Mouse (Mus musculus) spleen, adult 18-20 months (tissue): Measurements from ENCODE around the gene Plxdc1.
A peak's percentile ranks its signal among the peaks of the same experiment; 100 is the strongest.

Experiments
- DNase-seq, 2 experiments: peaks; one replicate each; pipeline ENCODE4 v3.0.0; 2022; ENCODE audit warnings: mixed read lengths in 2 of 2

Gene Plxdc1

DNA sequence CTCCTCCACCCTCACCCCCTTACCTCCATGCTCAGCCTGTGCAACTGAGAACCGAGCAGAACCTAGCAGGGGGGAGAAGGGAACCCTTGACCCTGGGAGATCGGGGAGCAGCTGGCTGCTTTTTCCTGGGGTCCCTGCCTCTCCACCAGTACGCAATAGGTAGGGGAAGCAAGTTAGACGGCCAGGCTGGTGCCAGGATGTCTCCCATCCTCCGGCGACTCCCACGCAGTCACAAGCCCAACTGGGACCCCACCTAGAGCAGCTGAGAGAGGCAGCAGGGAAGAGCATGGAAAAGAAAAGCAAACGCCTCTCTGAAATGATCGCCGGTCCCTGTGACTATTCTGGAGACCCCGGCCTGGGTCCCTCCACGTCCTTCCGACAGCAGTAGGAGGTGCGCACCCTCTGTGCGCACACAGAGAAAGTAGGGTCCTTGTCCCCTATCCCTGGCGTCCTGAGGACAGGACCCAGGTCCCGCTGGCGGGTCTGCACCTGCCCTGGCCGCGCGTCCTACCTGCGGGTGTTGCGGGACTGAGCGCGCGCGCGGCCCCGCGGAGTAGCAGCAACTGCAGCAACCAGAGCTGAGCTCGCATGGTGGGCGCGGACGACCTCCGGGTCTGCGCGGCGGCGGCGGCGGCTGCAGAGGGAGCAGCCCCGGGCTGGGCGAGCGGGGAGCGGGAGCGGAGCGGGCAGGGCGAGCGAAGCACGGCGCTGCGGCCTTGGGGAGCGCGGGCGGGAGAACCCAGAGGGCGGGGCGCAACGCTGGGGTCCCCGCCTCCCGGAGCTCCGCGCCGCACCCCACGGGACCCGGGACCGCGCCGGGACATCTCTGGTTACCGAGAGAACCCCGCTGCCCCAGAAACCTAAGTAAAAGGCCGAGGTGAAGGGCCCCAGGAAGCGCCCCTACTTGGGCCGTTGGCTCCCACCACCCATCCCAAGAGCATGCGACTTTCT lies at the start of gene Plxdc1:
Plxdc1 (minus strand) TSS at position 718 of the 951 bp plus-strand sequence.
- DNase-seq: peak in 1 of 2 experiments; percentile 53

DNA sequence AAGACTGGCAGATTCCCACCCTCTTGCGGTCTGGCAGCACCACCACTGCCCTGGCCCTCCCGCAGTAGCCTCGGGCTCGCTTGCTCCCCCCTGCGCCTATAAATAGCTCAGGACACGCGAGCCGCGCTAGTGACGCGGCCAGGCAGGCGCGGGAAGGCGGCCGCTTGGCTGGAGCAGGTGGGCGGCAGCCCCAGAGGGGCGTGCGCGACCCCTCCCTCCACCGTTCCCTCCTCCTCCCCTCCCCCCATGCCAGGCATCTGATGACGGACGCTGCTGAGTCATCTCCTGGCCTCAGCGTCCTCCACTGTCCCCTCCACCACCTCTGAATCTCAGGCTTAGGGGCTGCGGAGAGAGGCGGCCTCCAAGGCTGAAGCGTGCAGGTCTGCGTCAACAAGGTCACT lies 49.7 kb upstream of the Plxdc1 start:
- no peak for DNase-seq

DNA sequence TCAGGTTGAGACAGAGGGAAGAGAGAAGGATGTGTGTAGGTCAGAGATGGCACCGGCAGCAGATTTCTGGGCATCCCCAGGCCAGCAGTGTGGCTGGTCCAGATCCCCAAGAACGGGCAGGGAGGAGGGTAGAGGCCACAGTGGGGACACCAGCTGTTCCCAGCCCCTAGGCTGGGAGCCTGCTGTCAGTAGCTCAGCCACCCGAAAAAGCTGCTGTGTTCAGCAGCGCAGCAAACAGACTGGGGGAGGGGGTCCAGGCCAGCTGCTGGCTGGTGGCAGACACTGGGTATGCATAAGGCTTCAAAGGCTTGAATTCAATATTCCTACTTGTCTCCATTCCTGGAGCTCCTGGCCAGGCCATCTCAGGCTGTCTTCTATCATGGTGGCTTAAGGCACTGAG lies 48.6 kb upstream of the Plxdc1 start:
- no peak for DNase-seq

DNA sequence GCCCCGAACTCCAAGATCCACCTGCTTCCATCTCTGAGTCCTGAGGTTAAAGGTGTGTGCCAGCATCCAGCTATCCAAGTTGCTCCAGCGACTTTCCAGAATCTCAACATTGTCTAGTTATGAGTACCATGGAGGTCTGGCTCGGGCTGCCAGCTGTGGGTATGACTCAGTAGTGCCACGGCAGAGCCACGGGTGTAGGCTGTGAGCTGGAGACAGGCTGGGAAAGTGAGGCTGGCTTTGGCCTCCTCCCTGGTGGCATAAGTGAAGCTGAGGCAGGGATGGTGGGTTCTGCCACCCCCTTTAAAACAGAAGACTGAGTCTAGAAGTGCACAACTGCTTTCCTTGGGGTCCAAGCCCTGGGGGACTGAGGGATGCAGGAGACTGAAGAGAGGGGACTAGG lies 47.8 kb upstream of the Plxdc1 start:
- no peak for DNase-seq

DNA sequence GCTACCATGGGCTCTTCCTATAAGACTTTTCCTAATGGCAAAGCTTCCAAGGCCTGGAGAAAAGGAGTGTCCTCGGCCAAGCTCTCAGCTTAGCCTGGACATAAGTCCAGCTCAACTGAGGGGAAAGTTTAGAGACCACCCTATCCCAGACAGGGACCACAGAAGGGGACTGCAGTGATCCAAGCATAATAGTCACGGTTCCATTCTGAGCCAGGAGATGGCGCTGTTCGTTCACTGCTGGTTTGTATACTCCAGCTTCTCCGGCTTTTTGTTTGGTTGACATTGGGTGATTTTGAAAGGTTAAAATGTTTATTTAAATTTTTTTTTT lies 45.2 kb upstream of the Plxdc1 start:
- DNase-seq: peak; percentile 44 to 77

DNA sequence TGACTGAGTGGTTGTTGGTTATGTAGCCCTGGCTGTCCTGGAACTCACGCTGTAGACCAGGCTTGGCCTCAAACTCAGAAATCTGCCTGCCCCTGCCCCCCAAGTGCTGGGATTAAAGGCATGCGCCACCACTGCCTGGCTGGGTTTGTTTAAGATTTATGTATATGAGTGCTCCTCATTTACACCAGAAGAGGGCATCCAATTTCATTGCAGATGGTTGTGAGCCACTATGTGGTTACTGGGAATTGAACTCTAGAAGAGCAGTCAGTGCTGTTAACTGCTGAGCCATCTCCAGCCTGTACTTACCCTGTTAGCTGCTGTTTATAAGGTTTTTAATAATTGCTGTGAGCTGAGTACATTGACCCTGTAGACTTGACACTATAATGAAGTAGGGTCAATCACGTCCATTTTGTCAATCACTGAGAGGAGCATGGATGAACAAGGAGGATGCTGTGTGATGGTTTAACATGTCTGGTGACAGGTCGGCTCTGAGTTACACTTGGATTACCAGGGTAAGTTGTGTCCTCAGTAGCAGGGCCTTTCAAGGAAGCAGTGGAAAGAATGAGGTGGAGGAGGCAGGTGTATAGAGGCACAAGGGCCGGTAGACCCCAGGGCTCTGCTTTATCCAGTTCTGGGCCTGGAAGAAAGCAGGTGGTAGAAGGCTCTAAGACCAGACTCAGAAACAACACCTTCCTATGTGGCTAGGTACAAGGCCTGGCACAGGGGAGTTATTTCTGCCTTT lies 44.6 kb upstream of the Plxdc1 start:
- no peak for DNase-seq

DNA sequence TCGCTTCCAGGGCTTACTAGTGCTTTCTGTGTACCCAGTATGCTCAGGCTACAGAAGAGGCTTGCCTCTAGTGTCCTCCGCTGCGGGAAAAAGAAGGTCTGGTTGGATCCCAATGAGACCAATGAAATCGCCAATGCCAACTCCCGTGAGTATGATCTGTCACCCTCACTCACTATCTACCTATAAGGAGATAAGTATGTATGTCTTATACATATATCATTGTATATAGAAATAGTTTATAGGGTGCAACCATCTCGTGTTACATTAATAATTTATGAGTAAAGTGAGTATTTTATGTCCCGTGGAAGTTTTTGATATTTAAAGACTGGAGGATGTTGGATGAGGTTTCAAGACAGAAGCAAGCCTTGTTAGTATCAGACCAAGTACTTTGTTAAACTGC lies 41.5 kb upstream of the Plxdc1 start:
- DNase-seq: no peak

DNA sequence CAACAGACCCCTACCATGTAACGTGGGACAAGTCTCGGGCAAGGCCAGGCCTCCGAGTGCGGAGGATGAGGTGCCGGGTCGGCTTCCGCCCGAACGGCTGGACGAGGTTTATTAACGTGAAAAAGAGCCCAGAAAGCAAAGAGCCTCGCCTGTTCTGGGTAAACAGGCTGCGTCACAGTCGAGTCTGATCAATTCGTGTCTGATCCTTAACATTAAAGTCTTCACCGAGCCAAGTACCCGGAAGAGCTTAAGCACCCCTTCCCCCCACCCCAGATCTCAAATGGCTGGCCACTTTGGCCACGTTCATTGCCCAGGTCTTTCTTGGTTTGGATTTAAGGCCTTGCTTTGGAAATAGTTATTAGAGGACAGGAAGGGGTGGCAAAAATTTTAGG lies 41.0 kb upstream of the Plxdc1 start:
- peak in 1 of 2 experiments; percentile 45 for DNase-seq

DNA sequence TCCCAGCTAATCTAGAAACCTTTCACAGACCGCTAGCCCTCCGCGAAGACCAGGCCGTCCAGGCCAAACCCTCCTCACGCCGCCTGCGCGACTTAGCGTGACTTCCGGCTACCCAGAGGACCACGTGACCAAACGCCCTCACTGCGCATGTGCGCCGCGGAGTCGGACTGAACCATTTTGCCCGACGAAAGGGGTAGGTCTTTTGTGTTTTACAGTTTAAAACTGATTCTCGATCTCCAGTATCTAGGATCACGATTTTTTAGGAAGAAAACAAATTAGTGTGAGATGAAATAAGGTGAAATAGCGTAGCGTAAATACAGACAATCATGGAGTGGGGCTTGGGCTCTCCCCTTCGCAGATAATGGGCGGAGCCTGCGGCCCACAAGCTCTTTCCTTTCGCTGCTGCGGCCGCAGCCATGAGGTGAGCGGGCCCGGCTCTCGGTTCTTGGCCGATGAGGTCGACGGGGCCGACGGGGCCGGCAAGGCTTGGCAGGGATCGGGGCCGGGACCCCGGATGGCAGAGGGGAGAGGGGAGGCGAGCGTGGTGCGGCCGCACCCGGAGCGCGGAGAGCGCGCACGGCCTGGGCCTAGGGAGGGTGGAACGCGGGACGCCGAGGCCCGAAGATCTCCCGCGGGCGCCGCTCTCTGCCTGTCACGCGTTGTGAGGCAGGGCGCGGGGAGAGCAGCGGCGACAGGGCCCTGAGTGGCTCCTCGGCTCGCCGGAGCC lies 40.5 kb upstream of the Plxdc1 start, which contains the start of gene Rpl19:
Rpl19 (plus strand) TSS at position 141 of the 727 bp plus-strand sequence.
- DNase-seq: peak; percentile 82 to 90

DNA sequence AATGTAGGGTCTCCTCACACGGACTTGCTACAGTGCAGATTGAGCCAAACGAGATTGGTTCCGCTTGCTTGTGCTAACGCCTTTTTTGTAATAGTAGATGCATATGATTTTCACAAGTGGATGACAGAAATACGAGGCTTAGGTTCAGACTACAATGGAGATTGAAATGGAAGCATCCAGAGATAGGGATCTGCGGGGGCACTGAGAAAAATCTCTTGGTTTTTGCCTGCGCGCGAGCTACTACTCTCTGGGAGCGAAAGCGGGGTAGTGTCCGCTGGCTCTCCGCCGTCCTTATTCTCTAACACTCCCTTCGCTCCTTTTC lies 40.0 kb upstream of the Plxdc1 start:
- no peak for DNase-seq

DNA sequence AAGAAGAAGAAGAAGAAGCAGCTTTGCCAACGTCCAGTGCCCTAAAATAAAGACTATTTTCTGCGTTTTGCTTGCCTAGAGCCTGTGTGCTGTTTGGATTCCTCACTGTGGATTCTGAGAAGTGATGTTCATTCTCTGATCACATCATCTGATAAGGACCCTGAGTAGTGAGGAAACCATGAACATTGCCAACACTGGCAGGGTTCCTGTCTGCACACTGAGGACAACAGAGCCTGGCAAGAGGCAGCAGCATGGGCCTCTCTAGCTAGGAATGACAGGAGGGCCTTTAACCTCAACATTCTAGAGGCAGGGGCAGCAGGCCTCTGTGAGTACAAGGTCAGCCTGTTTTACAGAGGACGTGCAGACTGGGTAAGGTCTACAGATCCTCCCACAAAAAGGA lies 38.3 kb upstream of the Plxdc1 start:
- no peak for DNase-seq

DNA sequence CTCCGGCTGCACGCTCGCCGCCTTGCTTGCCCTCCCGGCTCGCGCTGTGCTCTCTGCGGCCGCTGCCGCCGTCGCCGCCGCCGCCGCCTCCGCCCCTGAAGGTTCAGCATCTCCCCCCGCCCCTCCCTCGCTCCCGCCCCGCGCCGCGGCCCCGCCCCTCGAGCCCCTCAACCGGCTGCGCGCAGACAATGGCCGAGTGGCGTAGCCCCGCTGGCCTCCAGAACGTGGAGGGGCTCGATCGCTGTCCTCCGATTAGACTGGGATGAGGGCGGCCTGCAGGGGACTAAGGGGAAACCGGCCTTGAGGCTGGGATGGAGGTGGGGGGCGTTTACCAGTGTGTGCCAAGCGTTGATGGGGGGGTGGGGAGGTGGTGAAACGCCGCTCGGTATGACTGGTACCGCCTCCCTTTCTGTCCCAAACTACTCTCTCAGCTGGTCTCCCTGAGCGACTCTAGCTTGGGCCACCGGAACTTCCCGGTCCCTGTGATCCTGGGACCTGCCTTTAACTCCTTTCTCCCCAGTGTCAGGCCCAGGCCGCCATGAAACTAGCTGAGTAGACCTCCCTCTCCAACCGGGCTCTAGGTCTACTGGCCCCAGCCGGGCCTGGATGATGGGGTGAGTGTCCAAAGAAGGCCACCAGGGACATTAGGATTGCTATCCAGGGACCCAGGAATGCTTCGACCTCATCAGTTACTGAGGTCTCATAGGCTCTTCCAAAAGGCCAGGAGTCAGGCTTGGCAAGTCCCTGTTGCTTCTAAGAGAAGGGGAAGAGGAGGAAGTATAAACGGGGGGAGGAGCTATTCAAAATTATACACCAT lies 36.5 kb upstream of the Plxdc1 start, which contains the start of gene Cacnb1:
Cacnb1 (minus strand) TSS at position 480 of the 817 bp plus-strand sequence.
- peak; percentile 45 to 63 for DNase-seq

DNA sequence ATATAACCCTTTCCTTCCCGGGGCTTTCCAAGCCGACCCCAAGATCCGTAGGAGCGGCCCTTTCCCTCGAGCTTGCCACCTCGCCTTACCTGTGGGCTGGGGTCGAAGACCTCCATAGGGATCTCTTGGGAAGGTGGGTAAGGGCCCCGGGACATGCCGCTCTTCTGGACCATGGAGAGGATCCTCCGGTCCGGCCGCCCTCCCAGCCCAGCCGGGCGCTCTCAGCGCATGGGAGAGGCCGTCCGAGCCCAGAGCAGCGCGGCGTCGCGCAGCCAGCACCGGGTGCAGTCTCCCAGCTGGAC lies 36.0 kb upstream of the Plxdc1 start:
- DNase-seq: no peak

DNA sequence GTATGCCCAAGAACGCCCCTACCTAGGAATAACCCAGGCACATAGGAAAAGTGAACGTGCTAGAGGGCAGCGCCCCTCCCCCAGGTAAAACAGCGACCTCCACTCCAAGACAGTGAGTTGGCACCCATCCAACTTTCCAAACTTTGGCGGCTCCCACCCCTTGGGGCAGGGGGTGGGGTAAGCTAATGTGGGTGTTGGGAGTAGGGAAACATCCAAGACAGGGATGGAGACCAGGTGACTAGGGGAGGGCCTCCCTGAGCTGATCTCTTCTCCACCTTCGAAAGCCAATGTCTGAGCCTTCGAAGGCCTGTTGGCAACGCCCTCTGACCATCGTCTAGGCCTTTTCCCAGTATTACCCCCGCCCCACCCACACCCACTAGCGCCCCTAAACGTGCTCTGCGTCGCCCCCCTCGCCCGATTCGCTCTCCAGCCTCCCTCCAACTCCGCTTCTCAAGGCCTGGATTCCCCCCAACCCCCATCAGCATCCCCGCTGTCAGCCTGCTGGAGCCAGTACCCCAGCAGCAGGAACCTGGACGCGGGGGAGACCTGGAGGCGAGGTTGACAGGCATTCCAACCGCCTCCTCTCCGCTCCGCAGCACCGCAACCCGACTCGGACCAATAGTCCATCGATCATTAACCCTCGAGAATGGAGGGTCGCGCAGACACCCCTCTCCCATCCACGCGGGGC lies 35.5 kb upstream of the Plxdc1 start:
- DNase-seq: no peak

DNA sequence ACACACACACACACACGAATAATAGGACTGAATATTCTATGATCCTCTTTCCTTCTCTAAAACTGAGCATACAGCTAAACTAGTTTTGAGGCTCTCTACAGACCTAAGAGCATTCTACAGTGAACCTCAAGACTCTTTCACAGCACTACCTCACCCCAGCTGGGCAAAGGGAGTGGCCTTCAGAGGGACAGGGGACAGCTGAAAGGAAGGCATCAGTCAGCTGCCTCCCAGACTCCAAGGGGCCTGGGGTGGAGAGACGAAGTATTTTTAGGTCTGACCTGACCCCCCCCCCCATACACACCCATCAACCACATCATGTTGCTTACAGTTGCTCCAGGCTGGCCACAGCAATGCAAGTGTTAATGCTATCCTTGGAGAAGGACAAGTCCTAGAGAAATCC lies 34.9 kb upstream of the Plxdc1 start:
- no peak for DNase-seq

DNA sequence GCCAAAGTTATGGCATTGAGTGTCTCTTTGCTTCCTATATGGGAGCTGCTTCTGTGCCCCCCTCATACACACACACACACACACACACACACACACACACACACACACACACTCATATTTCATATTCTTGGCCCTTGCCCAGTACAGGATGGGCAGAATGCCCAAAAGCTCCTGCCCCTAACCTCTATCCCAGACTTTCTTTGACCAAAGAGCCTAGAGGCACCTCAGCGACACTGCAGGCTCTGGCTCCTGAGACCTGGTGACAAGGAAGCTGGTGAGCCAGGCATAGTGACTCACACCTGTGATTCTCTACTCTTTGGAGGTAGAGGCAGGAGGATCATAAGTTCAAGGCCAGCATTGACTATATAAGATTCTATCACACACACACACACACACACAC lies 34.5 kb upstream of the Plxdc1 start:
- DNase-seq: no peak

DNA sequence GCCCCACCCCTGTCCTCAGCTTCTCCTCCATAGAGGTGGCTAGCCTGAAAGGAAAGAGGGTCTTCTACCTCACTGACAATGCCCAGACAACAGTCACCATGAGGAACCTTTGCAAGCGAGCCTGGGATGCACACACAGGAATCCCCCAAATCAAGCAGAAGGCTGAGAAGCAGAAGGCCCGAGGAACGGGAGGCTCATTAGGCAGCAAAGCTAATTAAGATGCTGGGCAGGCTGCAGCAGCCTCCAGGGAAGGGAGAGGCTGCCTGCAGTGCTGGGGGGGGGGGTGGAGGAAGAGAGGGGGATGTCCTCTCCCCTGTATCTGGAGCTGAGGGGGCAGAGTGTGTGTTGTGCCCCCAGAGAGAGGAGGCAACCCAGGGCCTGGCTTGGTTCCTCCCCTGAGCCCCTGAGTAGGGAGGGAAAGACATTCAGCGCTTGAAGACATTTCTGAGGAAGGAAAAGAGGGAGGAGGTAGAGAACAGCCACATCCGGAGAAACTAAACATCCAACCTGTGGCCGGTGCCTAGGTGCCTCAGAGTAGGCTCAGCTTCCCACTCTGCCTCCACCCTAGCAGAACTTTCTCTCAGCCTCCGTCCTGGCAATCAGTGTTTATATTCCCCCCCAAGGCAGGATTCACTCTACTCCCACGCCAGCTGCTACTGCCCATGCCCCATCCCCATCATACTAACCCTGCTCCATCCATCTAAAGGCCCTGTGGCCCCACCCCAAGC lies 33.8 kb upstream of the Plxdc1 start:
- DNase-seq: no peak

DNA sequence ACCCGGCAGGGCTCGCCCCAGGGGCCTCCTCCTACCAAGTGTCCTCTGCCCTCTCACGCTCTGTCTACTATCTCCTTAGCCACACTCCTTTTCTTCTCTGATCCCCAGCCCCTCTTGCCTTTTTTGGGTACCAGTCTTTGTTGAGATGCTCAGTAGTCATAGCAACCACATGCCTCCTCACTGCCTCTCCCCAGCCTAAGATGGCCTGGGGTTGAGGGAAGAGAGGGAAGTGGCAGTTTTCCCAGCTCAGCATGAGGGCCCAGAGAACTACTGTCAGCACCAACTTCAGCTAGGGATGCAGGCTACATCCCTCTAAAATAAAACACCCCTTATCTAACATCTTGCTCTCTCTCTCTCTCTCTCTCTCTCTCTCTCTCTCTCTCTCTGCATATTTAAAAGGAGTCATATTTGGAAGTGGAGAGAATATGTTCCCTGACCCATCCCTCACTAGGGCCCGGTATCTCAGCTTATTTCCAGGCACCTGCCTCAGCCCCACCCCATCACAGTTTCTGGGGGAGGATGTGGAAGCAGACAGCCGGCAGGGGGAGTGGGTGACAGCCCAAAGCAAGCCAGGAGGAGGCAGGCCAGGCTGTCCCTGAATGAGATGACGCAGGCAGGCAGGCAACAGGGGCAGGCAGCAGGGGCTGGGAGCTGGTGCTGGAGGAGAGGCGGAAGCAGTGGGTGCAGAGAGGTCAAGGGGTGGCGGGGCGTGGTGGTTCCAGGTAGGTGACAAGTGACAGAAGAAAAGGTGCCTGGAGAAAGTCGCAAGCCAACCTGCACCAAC lies 32.8 kb upstream of the Plxdc1 start:
- DNase-seq: peak in 1 of 2 experiments; percentile 21

DNA sequence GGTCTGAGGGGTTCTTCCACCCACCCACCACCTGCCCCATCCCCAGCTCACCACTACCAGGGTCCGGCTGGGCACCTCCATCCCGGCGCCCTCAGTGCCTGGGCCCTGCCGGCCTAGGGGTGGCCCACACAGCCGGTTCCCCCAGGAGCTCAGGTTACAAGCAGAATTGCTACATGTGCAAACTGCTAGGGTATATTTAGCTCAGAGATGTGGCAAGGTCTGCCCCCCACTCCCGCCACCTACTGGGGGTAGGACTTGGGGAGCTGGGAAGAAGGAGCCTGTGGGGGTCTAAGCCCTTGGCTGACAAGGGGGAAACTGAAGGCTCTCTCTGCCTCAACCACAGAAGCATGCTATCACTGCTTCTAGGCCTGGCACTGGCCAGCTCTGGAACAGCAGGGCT lies 32.0 kb upstream of the Plxdc1 start:
- DNase-seq: no peak

DNA sequence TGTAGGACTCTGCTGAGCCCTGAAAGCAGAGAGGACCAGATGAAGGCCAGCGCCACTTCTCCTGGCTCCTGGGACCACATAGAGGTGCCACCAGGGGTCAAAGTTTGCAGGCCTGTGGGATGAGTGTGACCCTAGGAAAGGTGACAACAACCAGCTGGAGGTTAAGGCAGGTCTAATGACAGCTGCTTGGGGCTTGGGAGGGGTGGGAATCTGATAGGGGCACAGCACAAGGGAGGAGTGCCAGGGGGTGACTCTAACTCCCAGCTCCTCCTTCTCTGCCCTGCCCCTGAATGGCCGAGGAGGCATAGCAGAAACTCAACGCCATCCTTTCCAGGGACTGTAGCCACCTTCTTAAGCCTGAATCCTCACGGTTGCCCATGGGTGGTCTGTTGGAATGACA lies 30.6 kb upstream of the Plxdc1 start:
- DNase-seq: no peak

DNA sequence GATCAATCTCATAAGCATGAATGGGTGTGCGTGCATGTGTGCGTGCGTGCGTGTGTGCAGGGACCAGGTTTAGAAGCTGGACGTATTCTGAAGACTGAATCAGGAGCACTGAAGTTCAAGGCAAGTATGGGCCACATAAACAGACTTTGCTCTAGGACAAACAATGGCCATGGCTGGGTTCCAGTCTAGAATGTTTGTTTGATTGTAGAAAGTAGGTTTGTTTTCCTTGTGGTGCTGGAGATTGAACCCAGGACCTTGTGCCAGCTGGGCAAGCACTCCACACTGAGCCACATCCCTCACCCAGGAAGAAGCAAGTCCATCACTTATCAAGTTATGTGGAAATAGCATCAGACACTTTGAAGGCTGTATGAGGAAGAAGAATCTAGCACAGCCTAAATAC lies 29.9 kb upstream of the Plxdc1 start:
- no peak for DNase-seq
